Mouse (Mus musculus) layer of hippocampus, adult 9-10 months (tissue): Measurements from ENCODE around the gene Prkcb.
A peak's percentile ranks its signal among the peaks of the same experiment; 100 is the strongest.

Experiments used
- DNase-seq: peaks from one replicate; pipeline ENCODE4 v3.0.0; 2022; ENCODE audit warnings: low spot score

Gene Prkcb

GRCm38 (mm10) chr7:122528646-122529045 is 240.1 kb downstream of the Prkcb start:
- no peak for DNase-seq

- no peak for DNase-seq
Observed at GRCm38 (mm10) chr7:122533566-122534360, 245.2 kb downstream of the Prkcb start.

GRCm38 (mm10) chr7:122544616-122545015 is 256.1 kb downstream of the Prkcb start:
- DNase-seq: no peak

- DNase-seq: no peak
Observed at GRCm38 (mm10) chr7:122556575-122557140, 268.1 kb downstream of the Prkcb start.

GRCm38 (mm10) chr7:122558085-122558811 is 269.7 kb downstream of the Prkcb start:
- no peak for DNase-seq

DNA sequence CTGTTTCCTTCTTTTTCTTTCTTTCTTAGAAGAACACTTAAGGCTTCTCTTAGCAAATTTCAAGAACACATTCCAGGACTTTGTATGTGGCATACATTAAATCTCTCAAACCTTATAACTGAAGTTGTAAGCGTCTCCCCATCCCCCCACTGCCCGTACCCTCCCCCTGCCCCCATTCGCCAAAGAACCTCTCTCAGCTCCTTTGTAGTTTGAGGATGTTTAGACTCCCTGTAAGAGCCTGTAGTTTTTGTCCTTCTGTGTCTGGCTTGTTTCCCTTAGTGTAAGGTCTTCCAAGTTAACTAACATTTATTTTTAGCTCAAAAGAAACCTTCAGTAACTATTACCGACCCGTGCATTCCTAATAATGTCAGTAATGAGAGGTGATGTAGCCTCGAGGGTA is 270.4 kb downstream of the Prkcb start:
- no peak for DNase-seq

- no peak for DNase-seq
Observed at GRCm38 (mm10) chr7:122562586-122562985, 274.0 kb downstream of the Prkcb start.

- DNase-seq: no peak
Observed at GRCm38 (mm10) chr7:122565371-122565770, 276.8 kb downstream of the Prkcb start.

GRCm38 (mm10) chr7:122566011-122566410 is 277.5 kb downstream of the Prkcb start:
- no peak for DNase-seq

- DNase-seq: no peak
Observed at GRCm38 (mm10) chr7:122568787-122569186, 280.2 kb downstream of the Prkcb start.

DNA sequence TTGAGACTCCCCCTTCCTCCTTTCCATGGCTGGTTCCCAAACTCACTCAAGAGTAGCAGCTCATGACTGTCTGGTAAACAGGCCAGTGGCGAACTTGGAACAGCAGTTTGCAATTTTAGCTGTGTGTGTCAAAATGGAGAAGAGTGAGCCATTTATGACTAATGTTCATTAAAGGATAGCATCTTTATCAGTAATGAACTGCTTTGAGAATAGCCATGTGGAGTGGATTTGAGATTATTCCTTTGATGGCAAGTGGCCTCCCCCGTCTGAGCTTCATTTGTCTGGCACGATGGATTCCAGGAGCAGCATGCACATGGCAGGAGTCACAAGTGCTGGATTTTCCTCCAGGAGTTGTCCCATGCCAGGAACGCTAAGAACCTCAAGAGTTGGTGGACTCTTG is 281.9 kb downstream of the Prkcb start:
- no peak for DNase-seq

GRCm38 (mm10) chr7:122573101-122573635 is 284.6 kb downstream of the Prkcb start:
- DNase-seq: no peak

DNA sequence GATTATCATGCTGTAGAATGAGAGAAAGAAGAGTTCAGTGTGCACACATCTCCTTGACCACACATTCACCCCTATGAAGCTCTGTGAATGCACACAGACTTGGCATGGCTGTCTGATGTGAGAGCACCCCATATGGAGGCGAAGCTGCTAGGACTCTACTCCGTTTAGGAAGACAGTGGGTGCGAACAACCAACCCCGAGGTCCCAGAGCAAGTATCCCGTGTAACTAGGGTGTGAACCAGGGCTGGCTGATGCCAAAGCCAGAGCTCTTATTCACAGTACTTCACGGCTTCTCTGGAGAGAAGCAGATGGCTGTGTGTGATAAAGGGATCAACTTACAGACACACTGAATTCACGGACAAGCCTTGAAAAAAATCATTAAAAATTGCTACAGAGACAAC is 285.9 kb downstream of the Prkcb start:
- no peak for DNase-seq

DNA sequence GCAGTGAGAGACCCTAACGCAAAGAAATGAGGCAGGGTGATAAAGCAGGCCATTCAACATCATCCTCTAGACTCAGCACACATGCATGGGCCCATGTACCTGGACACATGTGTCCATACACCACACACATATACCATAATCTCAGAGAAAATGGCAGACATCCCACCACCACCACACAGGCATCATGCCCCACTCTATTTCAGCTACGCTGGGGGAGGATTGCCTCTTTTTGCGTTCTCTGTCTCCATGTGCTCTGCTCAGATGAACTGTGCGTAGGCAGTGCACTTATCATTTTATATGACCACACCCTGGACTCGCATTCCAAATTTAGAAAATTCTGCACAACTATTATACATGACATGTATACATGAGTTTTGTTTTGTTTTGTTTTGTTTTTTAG is 286.5 kb downstream of the Prkcb start:
- no peak for DNase-seq

- DNase-seq: no peak
Observed at GRCm38 (mm10) chr7:122575506-122575905, 287.0 kb downstream of the Prkcb start.

DNA sequence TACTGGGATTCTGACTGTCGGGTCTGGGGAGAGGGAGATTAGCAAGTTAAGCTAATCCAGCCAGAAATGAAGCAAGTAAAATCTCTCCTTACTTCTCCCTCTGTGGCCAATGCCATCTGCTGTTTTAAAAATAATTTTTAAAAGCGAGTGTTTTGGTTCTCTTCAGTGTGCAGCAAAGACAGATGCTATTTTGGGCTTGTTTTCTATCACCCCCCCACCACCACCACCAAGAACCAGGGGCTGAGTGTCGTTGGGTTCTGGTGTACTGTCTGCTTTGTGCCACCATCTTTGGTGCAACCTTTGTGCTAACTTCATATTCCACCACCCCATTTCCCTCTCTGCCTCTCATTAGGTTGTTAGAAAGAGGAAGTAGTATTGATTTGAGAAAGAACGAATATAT is 289.0 kb downstream of the Prkcb start:
- no peak for DNase-seq

- no peak for DNase-seq
Observed at GRCm38 (mm10) chr7:122579461-122580157, 291.1 kb downstream of the Prkcb start.

- no peak for DNase-seq
Observed at GRCm38 (mm10) chr7:122580158-122580475, 291.6 kb downstream of the Prkcb start.

DNA sequence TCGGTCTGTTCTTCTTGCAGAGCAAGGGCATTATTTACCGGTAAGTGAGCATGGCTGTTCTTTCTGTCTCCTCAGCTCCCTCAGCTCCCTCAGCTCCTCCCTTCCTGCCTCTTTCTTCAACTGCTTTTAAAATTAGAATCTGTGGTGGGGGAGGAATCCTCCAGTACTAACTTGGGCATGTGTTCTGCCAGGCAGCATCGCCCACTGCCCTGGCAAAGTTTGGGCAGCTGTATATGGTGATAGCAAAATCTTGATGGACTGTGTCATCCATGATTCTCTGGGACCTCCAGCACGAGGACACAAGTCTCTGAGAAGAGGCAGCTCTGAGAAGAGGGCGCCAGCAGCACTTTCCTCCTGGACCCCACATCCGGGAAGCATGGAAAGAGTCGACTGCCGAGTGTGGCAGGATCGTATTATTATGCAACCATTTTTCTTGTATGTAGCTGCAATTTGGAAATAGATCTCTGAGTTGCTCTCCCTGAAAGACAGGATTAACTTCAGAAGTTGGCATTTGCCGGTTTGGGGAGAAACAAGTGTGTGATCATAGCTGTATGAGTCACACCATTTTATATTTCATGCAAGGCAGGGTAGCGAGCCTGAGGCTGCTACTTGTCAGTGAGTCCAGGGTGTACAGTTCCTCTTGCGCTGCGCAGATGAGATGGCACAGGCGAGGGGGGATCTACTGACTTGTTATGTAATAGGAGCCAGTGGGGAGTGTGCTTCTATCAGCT is 296.0 kb downstream of the Prkcb start:
- DNase-seq: peak; percentile 39

DNA sequence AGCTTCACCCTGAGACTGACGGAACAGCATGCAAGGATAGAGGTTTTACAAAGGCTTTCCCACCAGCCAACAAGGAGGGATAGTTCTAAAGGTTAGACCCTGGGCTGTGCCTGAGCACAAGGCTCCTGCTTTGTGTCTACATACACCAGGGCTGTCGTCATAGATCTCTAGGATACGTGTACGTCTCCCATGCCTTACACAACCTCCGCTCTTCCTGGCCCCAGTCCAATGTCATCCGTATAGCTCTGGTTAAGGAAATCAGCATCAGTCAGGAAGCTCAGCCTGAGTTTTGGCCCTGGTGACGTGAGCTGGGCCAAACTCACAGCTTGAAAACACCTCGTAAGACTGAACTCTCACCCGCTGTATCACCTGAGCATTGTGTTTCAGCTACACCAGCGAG is 307.3 kb downstream of the Prkcb start:
- no peak for DNase-seq

GRCm38 (mm10) chr7:122596596-122597170 is 308.1 kb downstream of the Prkcb start:
- no peak for DNase-seq
